Mouse (Mus musculus) thymus, adult 18-20 months (tissue): Measurements from ENCODE around the gene Cyth1.

ENCODE experiments used
- DNase-seq, 2 experiments: peaks; one replicate each; pipeline ENCODE4 v3.0.0; 2022; ENCODE audit warnings: mixed read lengths in 2 of 2

Cyth1 gene

GRCm38 (mm10) chr11:118095004-118095403, 153.4 kb downstream of the Cyth1 start:
- no peak for DNase-seq

DNA sequence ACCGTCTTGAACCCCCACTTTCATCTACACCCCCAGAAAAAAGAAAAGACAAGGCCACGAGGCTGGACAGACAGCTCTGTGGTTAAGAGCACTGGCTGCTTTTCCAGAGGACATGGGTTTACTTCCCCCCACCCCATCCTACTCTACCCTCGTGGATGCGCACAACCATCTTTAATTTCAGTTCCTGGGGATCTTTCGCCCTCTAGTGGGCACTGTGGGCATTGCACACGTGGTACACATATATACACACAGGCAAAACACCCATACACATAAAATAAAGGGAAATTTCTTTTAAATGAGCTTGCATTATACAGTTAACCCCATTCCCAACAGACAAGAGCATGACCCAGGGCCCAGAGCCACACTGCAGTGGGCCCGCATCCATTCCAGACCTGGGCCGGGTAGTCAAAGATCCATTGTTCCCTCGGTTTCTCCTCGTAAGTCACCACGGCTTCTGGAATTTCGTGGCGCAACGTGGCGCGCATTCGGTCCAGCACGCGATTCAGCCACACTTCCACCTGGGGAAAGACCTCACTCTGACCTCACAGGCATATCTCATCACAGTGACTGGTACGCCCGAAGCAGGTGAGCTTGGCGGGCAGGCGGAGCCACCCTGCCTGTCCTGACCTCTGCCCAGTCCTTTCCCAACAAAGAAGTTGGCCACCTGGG, 157.3 kb downstream of the Cyth1 start:
- no peak for DNase-seq

DNA sequence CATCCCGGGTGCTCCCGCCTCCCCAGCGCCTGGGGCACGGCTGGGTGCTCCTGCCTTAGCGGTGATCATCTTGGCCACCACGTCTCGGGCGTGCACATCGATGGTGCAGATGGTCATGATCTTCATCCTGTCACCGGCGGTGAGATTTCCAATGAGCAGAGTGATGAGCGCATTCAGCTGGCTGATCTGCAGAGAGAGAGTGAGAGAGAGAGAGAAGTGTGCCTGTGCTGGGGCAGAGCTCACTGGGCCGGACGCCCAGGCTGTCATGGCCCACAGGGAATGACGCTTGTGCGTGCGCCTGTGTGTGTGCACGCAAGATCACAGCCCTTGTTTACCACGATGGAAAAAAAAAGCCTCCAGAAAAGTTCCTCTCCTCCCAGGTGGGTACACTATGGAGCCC, 159.5 kb downstream of the Cyth1 start:
- no peak for DNase-seq

- DNase-seq, result peak in 1 of 2 experiments; percentile 53
Measured at GRCm38 (mm10) chr11:118085961-118086360, 162.4 kb downstream of the Cyth1 start.

- no peak for DNase-seq
Measured at GRCm38 (mm10) chr11:118085176-118085575, 163.2 kb downstream of the Cyth1 start.

DNA sequence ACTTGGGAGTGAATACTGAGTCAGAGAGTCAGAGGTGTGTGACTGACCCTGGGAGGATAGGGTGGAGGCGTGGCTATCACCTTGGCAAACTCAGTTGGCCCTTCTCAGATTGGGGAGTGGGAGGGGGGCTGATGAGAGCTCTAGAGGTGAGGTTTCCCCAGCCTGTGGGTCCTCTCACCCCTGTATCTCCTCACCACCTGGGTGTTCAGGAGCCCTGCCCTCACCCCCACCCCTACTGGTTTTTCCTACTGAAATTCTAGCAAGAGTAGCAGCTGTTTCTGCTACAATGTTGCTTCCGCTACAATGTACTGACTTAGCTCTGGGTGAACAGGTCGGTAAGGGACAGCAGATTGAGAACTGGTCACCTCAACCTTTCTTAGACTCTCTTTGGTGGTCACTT, 164.1 kb downstream of the Cyth1 start:
- DNase-seq, result no peak

DNA sequence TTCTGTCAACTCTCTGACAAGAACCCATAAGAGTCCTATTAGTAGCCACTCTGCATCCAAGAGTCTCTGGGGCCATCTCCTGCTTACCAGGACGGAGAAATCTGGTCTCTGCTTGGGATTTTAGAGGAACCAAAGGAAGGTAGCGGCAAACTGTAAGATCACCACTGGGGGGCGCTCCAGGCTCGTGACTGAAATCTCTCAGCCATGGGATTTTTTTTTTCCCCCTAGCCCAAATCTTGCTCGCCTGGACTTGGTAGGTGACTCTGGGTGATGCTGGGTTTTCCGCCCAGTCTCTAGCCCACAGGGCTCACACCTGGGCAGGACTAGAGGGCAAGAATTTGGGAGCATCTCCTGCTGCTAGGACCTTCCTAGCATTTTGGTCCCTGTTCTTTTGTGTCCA, 164.6 kb downstream of the Cyth1 start:
- no peak for DNase-seq

- DNase-seq, result no peak
Measured at GRCm38 (mm10) chr11:118082294-118082693, 166.1 kb downstream of the Cyth1 start.
